Mouse (Mus musculus): ENCODE results near the gene Rpl13a. TPM values are rescaled to one million over a fixed set of nuclear protein-coding genes. Genes with fewer than 3 reads are reported as not detected.

The Rpl13a gene
- polyA plus RNA-seq, 1 experiment from 2014 or later = 972 TPM

MicroRNA genes within 50 kb of the gene (microRNA counts, 519-probe panel; counts per million panel counts)
- 2,235 counts per million, percentile 8 among the panel's probes with 10 or more counts for microRNA mmu-miR-150

Small RNAs within 50 kb of the gene (microRNA-seq; reads per million reads assigned to microRNA genes)
- gene Mir150 (30.0 reads per million, percentile 38 among the genes with 10 or more reads in this experiment), gene Mir5121 (47.3 reads per million, percentile 42 among the genes with 10 or more reads in this experiment), gene Mir7055 (not detected)

Other genes with a start within 250 kb of the Rpl13a start
- 47.2 and 51.2 TPM in 2 replicates for gene Med25, start 236.0 kb downstream of the Rpl13a start, polyA plus RNA-seq (2015; fragmentation: Nextera tagmentation; extraction: Ambion mirVana)
- 7.2 and 7.5 TPM in 2 replicates for gene Fuz, start 232.7 kb downstream of the Rpl13a start, polyA plus RNA-seq (2015; fragmentation: Nextera tagmentation; extraction: Ambion mirVana)
- 69.5 and 82.4 TPM in 2 replicates for gene Ap2a1, start 199.3 kb downstream of the Rpl13a start, polyA plus RNA-seq (2015; fragmentation: Nextera tagmentation; extraction: Ambion mirVana)
- 0.07 and 0.22 TPM in 2 replicates for gene Tsks, start 185.6 kb downstream of the Rpl13a start, polyA plus RNA-seq (2015; fragmentation: Nextera tagmentation; extraction: Ambion mirVana)
- 1.9 and 2.3 TPM in 2 replicates for gene Cpt1c, start 153.9 kb downstream of the Rpl13a start, polyA plus RNA-seq (2015; fragmentation: Nextera tagmentation; extraction: Ambion mirVana)
- 214 and 220 TPM in 2 replicates for gene Prmt1, start 142.2 kb downstream of the Rpl13a start, polyA plus RNA-seq (2015; fragmentation: Nextera tagmentation; extraction: Ambion mirVana)
- 41.0 and 42.4 TPM in 2 replicates for gene Irf3, start 131.1 kb downstream of the Rpl13a start, polyA plus RNA-seq (2015; fragmentation: Nextera tagmentation; extraction: Ambion mirVana)
- 18.2 and 20.1 TPM in 2 replicates for gene Bcl2l12, start 130.0 kb downstream of the Rpl13a start, polyA plus RNA-seq (2015; fragmentation: Nextera tagmentation; extraction: Ambion mirVana)
- gene Scaf1, start 112.4 kb downstream of the Rpl13a start, polyA plus RNA-seq (2015; fragmentation: Nextera tagmentation; extraction: Ambion mirVana) = 10.4 and 11.8 TPM in 2 replicates
- 14.4 and 15.0 TPM in 2 replicates for gene Rras, start 110.8 kb downstream of the Rpl13a start, polyA plus RNA-seq (2015; fragmentation: Nextera tagmentation; extraction: Ambion mirVana)
- 1.7 and 2.2 TPM in 2 replicates for gene Prr12, start 75.9 kb downstream of the Rpl13a start, polyA plus RNA-seq (2015; fragmentation: Nextera tagmentation; extraction: Ambion mirVana)
- 31.5 and 32.0 TPM in 2 replicates for gene Nosip, start 66.3 kb downstream of the Rpl13a start, polyA plus RNA-seq (2015; fragmentation: Nextera tagmentation; extraction: Ambion mirVana)
- gene Prrg2, start 66.1 kb downstream of the Rpl13a start, polyA plus RNA-seq (2015; fragmentation: Nextera tagmentation; extraction: Ambion mirVana) = 7.1 and 7.8 TPM in 2 replicates
- gene Rcn3, start 36.5 kb downstream of the Rpl13a start, polyA plus RNA-seq (2015; fragmentation: Nextera tagmentation; extraction: Ambion mirVana) = 35.6 and 38.7 TPM in 2 replicates
- gene Fcgrt, start 24.9 kb downstream of the Rpl13a start, polyA plus RNA-seq (2015; fragmentation: Nextera tagmentation; extraction: Ambion mirVana) = 29.2 and 31.9 TPM in 2 replicates
- gene Rps11, start 4.3 kb downstream of the Rpl13a start, polyA plus RNA-seq (2015; fragmentation: Nextera tagmentation; extraction: Ambion mirVana) = 1,277 and 1,372 TPM in 2 replicates
- 0.12 and 0.37 TPM in 2 replicates for gene Gm45713, start 7.5 kb upstream of the Rpl13a start, polyA plus RNA-seq (2015; fragmentation: Nextera tagmentation; extraction: Ambion mirVana)
- 4.5 and 5.4 TPM in 2 replicates for gene Flt3l, start 7.7 kb upstream of the Rpl13a start, polyA plus RNA-seq (2015; fragmentation: Nextera tagmentation; extraction: Ambion mirVana)
- gene Pih1d1, start 25.5 kb upstream of the Rpl13a start, polyA plus RNA-seq (2015; fragmentation: Nextera tagmentation; extraction: Ambion mirVana) = 51.7 and 54.8 TPM in 2 replicates
- gene Aldh16a1, start 25.8 kb upstream of the Rpl13a start, polyA plus RNA-seq (2015; fragmentation: Nextera tagmentation; extraction: Ambion mirVana) = 28.0 and 30.3 TPM in 2 replicates
- not detected in 2 replicates for gene Slc17a7, start 35.2 kb upstream of the Rpl13a start, polyA plus RNA-seq (2015; fragmentation: Nextera tagmentation; extraction: Ambion mirVana)
- not detected in 2 replicates for gene Gfy, start 50.8 kb upstream of the Rpl13a start, polyA plus RNA-seq (2015; fragmentation: Nextera tagmentation; extraction: Ambion mirVana)
- not detected in 2 replicates for gene Pth2, start 52.2 kb upstream of the Rpl13a start, polyA plus RNA-seq (2015; fragmentation: Nextera tagmentation; extraction: Ambion mirVana)
- 0.07 and 0.14 TPM in 2 replicates for gene Ccdc155, start 76.1 kb upstream of the Rpl13a start, polyA plus RNA-seq (2015; fragmentation: Nextera tagmentation; extraction: Ambion mirVana)
- 2.6 and 2.8 TPM in 2 replicates for gene Dkkl1, start 83.4 kb upstream of the Rpl13a start, polyA plus RNA-seq (2015; fragmentation: Nextera tagmentation; extraction: Ambion mirVana)
- gene Tead2, start 87.0 kb upstream of the Rpl13a start, polyA plus RNA-seq (2015; fragmentation: Nextera tagmentation; extraction: Ambion mirVana) = 11.8 and 12.0 TPM in 2 replicates
- gene Cd37, start 110.4 kb upstream of the Rpl13a start, polyA plus RNA-seq (2015; fragmentation: Nextera tagmentation; extraction: Ambion mirVana) = 10.3 and 10.8 TPM in 2 replicates
- not detected in 2 replicates for gene Slc6a16, start 112.3 kb upstream of the Rpl13a start, polyA plus RNA-seq (2015; fragmentation: Nextera tagmentation; extraction: Ambion mirVana)
- not detected in 2 replicates for gene Slc6a21, start 148.8 kb upstream of the Rpl13a start, polyA plus RNA-seq (2015; fragmentation: Nextera tagmentation; extraction: Ambion mirVana)
- 0.85 and 1.3 TPM in 2 replicates for gene Trpm4, start 205.0 kb upstream of the Rpl13a start, polyA plus RNA-seq (2015; fragmentation: Nextera tagmentation; extraction: Ambion mirVana)
- 0.12 and 0.15 TPM in 2 replicates for gene Hrc, start 206.5 kb upstream of the Rpl13a start, polyA plus RNA-seq (2015; fragmentation: Nextera tagmentation; extraction: Ambion mirVana)
- gene Ppfia3, start 238.3 kb upstream of the Rpl13a start, polyA plus RNA-seq (2015; fragmentation: Nextera tagmentation; extraction: Ambion mirVana) = 0.24 and 0.25 TPM in 2 replicates
- gene Lin7b, start 241.8 kb upstream of the Rpl13a start, polyA plus RNA-seq (2015; fragmentation: Nextera tagmentation; extraction: Ambion mirVana) = not detected in 2 replicates